Mouse (Mus musculus): ENCODE measurements around the gene Ncaph2. TPM values are rescaled to one million over a fixed set of nuclear protein-coding genes. Genes with fewer than 3 reads are reported as not detected.
A peak's percentile ranks its signal among the peaks of the same experiment; 100 is the strongest.

Gene Ncaph2
- polyA plus RNA-seq, 1 experiment from 2014 or later: 200 TPM

- no peak for DNase-seq (ENCODE audit: low spot score)
- 80% methylated on average over 7 of the region's 7 CpGs for WGBS
- H3K36me3 ChIP-seq: peaks cover 20% of the 10 kb centered on the region
- H3K4me1 ChIP-seq: peaks cover 59% of the 10 kb centered on the region
- H3K9me3 ChIP-seq (replicated peaks): no peaks in the 10 kb centered on the region
- H3K27me3 ChIP-seq (ENCODE audit: low read depth, poor library complexity, severe bottlenecking): peaks cover 54% of the 10 kb centered on the region
- H3K4me3 ChIP-seq: no peak overlapping the region
- H3K27ac ChIP-seq: no peak overlapping the region
Observed at GRCm38 (mm10) chr15:89376040-89376439, 20.5 kb downstream of the Ncaph2 start.

- Histone ChIP-seq H3K4me3 (peak within 1 kb of the TSS; percentile 55), H3K4me1 (peaks cover 59% of the 10 kb centered on the region), H3K36me3 (peaks cover 11% of the 10 kb centered on the region), H3K9me3 (replicated peaks) (no peaks in the 10 kb centered on the region), H3K27me3 (ENCODE audit: low read depth, poor library complexity, severe bottlenecking) (peaks cover 57% of the 10 kb centered on the region), H3K27ac (no peak within 1 kb of the TSS)
- DNase-seq (ENCODE audit: low spot score): no peak
- WGBS: 11% methylated on average over 16 of the region's 16 CpGs
Observed at GRCm38 (mm10) chr15:89376957-89377356, 21.4 kb downstream of the Ncaph2 start, which contains the start of gene Tymp. Gene Tymp, minus strand, starts transcription at chr15:89377039.

GRCm38 (mm10) chr15:89377362-89377761 is 21.8 kb downstream of the Ncaph2 start:
- Histone ChIP-seq H3K27ac (no peak overlapping the region), H3K9me3 (replicated peaks) (no peaks in the 10 kb centered on the region), H3K4me1 (peaks cover 55% of the 10 kb centered on the region), H3K36me3 (peaks cover 7% of the 10 kb centered on the region), H3K4me3 (peak overlapping the region; percentile 26), H3K27me3 (ENCODE audit: low read depth, poor library complexity, severe bottlenecking) (peaks cover 57% of the 10 kb centered on the region)
- 4% methylated on average over 18 of the region's 18 CpGs for WGBS
- peak; percentile 51 for DNase-seq (ENCODE audit: low spot score)

DNA sequence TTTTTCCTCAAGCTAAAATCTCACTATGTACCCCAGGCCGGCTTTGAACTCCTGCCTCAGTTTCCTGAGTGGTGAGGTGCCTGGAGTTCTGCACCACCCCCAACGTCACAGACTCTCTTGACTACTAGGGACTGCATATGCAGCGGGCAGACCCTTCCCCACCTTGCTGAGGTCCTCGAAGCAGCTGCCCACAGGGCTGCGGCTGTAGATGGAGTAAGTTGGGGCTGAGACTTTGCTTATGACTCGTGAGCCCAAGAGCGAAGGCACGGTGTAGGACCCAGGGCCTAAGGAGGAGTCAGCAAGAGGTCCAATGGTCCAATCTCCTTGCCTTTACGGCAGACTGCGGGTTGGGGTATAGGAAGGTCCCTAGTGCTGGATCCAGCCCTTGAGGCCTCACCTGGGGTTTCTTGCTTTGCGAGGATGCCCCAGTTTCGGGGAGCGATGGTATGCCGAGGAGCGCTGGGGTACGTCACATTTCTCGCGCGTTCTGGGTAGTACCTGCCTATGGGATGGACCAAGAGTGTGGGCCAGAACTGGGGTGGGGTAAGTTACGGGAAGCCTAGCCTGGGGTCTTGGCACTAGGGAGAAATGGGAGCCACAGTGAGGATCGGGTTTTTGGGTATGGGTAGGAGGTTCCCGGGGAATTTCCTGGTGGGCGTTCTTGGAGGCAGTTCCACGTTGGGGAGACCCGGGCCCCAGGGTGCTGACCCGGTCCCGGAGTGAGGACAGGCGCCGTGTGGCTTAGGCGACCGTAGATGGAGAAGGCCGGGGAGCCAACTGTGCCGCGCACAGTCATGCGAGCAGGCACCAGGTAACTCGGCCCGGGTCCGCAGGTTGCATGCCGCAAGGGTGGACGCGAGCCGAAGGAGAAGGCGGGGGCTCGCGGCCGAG is 22.7 kb downstream of the Ncaph2 start:
- peak; percentile 49 for DNase-seq (ENCODE audit: low spot score)
- H3K27me3 ChIP-seq (ENCODE audit: low read depth, poor library complexity, severe bottlenecking): peaks cover 62% of the 10 kb centered on the region
- peak overlapping the region; percentile 68; the same call in 1 of the 2 replicates for H3K27ac ChIP-seq

DNA sequence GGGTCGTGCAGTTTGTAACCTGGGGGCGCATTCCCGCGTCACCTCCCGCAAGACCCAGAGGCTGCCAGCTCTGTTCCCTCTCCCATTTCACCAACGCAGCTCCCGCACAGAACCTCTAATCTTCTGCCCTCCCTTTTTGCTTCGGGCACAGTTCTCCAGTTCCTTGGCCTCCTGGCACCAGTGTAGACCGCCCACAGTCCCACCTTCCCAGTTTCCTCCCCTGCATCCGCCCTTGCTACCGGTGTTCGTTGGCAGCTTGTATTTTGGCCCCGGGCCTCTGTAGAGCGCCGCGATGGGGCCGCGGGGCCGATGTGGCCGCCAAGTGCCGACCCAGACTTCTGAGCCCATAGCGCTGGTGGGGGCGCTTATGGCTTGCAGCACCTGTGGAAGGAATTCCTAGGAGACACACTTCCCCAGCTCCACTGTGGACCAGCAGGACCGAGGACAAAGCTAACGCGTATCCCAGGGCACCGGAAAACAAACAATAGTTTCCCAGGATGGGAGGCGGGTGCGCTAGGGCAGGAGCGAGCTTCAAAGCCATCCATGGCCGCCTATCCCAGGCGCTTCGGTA is 23.4 kb downstream of the Ncaph2 start, which contains the start of gene Odf3b:
TSS of gene Odf3b (minus strand) at position 452 of the 571 bp plus-strand sequence.
- under 1% methylated on average over 33 of the region's 33 CpGs for WGBS
- H3K4me1 ChIP-seq: peaks cover 44% of the 10 kb centered on the region
- H3K27ac ChIP-seq: peak within 1 kb of the TSS; percentile 68
- peak within 1 kb of the TSS; percentile 55 for H3K4me3 ChIP-seq
- peaks cover 62% of the 10 kb centered on the region for H3K27me3 ChIP-seq (ENCODE audit: low read depth, poor library complexity, severe bottlenecking)
- no peaks in the 10 kb centered on the region for H3K36me3 ChIP-seq
- H3K9me3 ChIP-seq (replicated peaks): no peaks in the 10 kb centered on the region
- DNase-seq (ENCODE audit: low spot score): peak; percentile 66

More for the DNA sequence above, 22.7 kb downstream of the Ncaph2 start:
- 11% methylated on average over 46 of the region's 46 CpGs for WGBS
- Histone ChIP-seq H3K4me3 (peak overlapping the region; percentile 55), H3K9me3 (replicated peaks) (no peaks in the 10 kb centered on the region), H3K4me1 (peaks cover 47% of the 10 kb centered on the region), H3K36me3 (no peaks in the 10 kb centered on the region)

DNA sequence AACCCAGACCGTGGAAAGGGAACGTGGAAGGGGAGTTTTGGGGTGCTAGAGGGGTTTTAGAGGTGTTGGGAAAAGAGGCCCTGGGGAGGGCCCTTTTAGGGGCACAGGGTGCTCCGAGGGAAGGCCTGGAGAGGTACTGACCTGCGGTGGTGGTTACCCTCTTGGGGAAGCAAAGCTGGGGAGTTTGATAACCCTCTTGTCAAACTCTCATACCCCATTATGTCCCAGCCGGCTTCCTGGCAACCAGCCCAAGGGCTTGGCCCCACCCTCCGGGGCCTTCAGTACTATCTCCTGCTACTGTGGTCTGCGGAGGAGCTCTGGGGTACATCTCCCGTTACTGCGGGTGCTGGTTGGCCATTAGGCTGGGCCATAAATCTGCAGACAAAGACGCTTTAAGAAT is 23.9 kb downstream of the Ncaph2 start:
- 5% methylated on average over 10 of the region's 10 CpGs for WGBS
- Histone ChIP-seq H3K27me3 (ENCODE audit: low read depth, poor library complexity, severe bottlenecking) (peaks cover 62% of the 10 kb centered on the region), H3K27ac (peak overlapping the region; percentile 68; the same call in 1 of the 2 replicates), H3K4me1 (peaks cover 39% of the 10 kb centered on the region), H3K4me3 (peak overlapping the region; percentile 55), H3K9me3 (replicated peaks) (no peaks in the 10 kb centered on the region), H3K36me3 (no peaks in the 10 kb centered on the region)
- peak; percentile 41 for DNase-seq (ENCODE audit: low spot score)

- Histone ChIP-seq H3K27me3 (ENCODE audit: low read depth, poor library complexity, severe bottlenecking) (peaks cover 56% of the 10 kb centered on the region), H3K9me3 (replicated peaks) (no peaks in the 10 kb centered on the region), H3K4me3 (no peak within 1 kb of the TSS), H3K36me3 (no peaks in the 10 kb centered on the region), H3K27ac (no peak within 1 kb of the TSS), H3K4me1 (no peaks in the 10 kb centered on the region; the same call in 1 of the 2 replicates)
- no peak for DNase-seq (ENCODE audit: low spot score)
- 87% methylated on average over 7 of the region's 7 CpGs for WGBS
Observed at GRCm38 (mm10) chr15:89384617-89385016, 29.1 kb downstream of the Ncaph2 start, which contains the start of gene Klhdc7b. Gene Klhdc7b, plus strand, starts transcription at chr15:89384917.

GRCm38 (mm10) chr15:89387127-89387526 is 31.6 kb downstream of the Ncaph2 start:
- H3K27ac ChIP-seq: no peak overlapping the region
- no peaks in the 10 kb centered on the region for H3K9me3 ChIP-seq (replicated peaks)
- no peak for DNase-seq (ENCODE audit: low spot score)
- H3K36me3 ChIP-seq: no peaks in the 10 kb centered on the region
- 41% methylated on average over 12 of the region's 12 CpGs for WGBS
- H3K4me3 ChIP-seq: no peak overlapping the region
- H3K27me3 ChIP-seq (ENCODE audit: low read depth, poor library complexity, severe bottlenecking): peaks cover 39% of the 10 kb centered on the region
- no peaks in the 10 kb centered on the region for H3K4me1 ChIP-seq

- Histone ChIP-seq H3K4me3 (no peak overlapping the region), H3K4me1 (no peaks in the 10 kb centered on the region), H3K27me3 (ENCODE audit: low read depth, poor library complexity, severe bottlenecking) (peaks cover 34% of the 10 kb centered on the region), H3K27ac (no peak overlapping the region), H3K36me3 (no peaks in the 10 kb centered on the region), H3K9me3 (replicated peaks) (no peaks in the 10 kb centered on the region)
- WGBS: 90% methylated on average over 10 of the region's 10 CpGs
- DNase-seq (ENCODE audit: low spot score): no peak
Observed at GRCm38 (mm10) chr15:89390081-89390480, 34.6 kb downstream of the Ncaph2 start.

DNA sequence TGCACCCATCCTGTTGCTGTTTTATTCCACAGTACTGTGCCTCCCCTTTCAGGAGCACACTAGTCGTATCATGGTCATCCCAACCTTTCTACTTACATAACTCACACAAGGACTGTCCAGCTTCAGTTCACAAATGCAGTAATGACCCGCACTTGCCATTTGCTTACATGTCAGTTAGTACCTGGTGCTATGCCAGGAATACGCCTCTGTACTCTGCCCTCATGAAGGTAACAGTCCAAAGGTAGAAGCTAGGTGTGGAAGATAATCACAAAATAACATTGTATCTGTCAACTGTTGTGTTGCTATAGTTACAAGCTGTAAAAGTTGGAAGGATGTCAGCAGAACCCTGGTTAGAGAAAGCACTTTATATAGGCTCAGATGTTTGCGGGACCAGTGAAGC is 41.4 kb downstream of the Ncaph2 start:
- no peaks in the 10 kb centered on the region for H3K36me3 ChIP-seq
- H3K4me1 ChIP-seq: no peaks in the 10 kb centered on the region
- DNase-seq (ENCODE audit: low spot score): no peak
- H3K27ac ChIP-seq: no peak overlapping the region
- H3K9me3 ChIP-seq (replicated peaks): no peaks in the 10 kb centered on the region
- 90% methylated on average over 4 of the region's 4 CpGs for WGBS
- H3K4me3 ChIP-seq: no peak overlapping the region
- H3K27me3 ChIP-seq (ENCODE audit: low read depth, poor library complexity, severe bottlenecking): no peaks in the 10 kb centered on the region

GRCm38 (mm10) chr15:89398146-89398545 is 42.6 kb downstream of the Ncaph2 start:
- Histone ChIP-seq H3K4me3 (no peak overlapping the region), H3K27me3 (ENCODE audit: low read depth, poor library complexity, severe bottlenecking) (no peaks in the 10 kb centered on the region), H3K27ac (no peak overlapping the region), H3K4me1 (no peaks in the 10 kb centered on the region), H3K9me3 (replicated peaks) (no peaks in the 10 kb centered on the region), H3K36me3 (no peaks in the 10 kb centered on the region)
- DNase-seq (ENCODE audit: low spot score): no peak
- 84% methylated on average over 2 of the region's 2 CpGs for WGBS

- Histone ChIP-seq H3K4me1 (no peaks in the 10 kb centered on the region), H3K9me3 (replicated peaks) (no peaks in the 10 kb centered on the region), H3K27me3 (ENCODE audit: low read depth, poor library complexity, severe bottlenecking) (no peaks in the 10 kb centered on the region), H3K36me3 (no peaks in the 10 kb centered on the region), H3K27ac (no peak overlapping the region), H3K4me3 (no peak overlapping the region)
- DNase-seq (ENCODE audit: low spot score): no peak
- WGBS: 41% methylated on average over 1 of the region's 1 CpGs
Observed at GRCm38 (mm10) chr15:89399716-89400115, 44.2 kb downstream of the Ncaph2 start.

GRCm38 (mm10) chr15:89402471-89402870 is 47.0 kb downstream of the Ncaph2 start:
- Histone ChIP-seq H3K9me3 (replicated peaks) (no peaks in the 10 kb centered on the region), H3K4me3 (no peak overlapping the region), H3K27me3 (ENCODE audit: low read depth, poor library complexity, severe bottlenecking) (no peaks in the 10 kb centered on the region), H3K27ac (no peak overlapping the region), H3K36me3 (no peaks in the 10 kb centered on the region), H3K4me1 (no peaks in the 10 kb centered on the region)
- WGBS: 100% methylated on average over 1 of the region's 1 CpGs
- DNase-seq (ENCODE audit: low spot score): no peak
